Mouse (Mus musculus) c-Kit-positive CD71-positive TER-119-positive erythroid progenitor cells, embryonic 14.5 days (primary cell): ENCODE results near the gene Ccdc144b.

ENCODE experiments used
- DNase-seq: peaks from one replicate; pipeline ENCODE4 v3.0.0-alpha.2; 2013; ENCODE audit warnings: low spot score

Ccdc144b gene

GRCm38 (mm10) chr3:36053447-36053846 lies at the start of gene Ccdc144b:
TSS of gene Ccdc144b (minus strand) at chr3:36053547.
- DNase-seq = no peak

GRCm38 (mm10) chr3:36095371-36095770 lies 42.0 kb upstream of the Ccdc144b start:
- no peak for DNase-seq

GRCm38 (mm10) chr3:36087591-36087990 lies 34.2 kb upstream of the Ccdc144b start:
- no peak for DNase-seq

- no peak for DNase-seq
Observed at GRCm38 (mm10) chr3:36085394-36085793, 32.0 kb upstream of the Ccdc144b start.

GRCm38 (mm10) chr3:36083381-36083780 lies 30.0 kb upstream of the Ccdc144b start:
- DNase-seq = no peak

GRCm38 (mm10) chr3:36082843-36083242 lies 29.5 kb upstream of the Ccdc144b start:
- DNase-seq = no peak

GRCm38 (mm10) chr3:36080741-36081140 lies 27.4 kb upstream of the Ccdc144b start:
- DNase-seq = no peak

GRCm38 (mm10) chr3:36079886-36080285 lies 26.5 kb upstream of the Ccdc144b start:
- DNase-seq = no peak

GRCm38 (mm10) chr3:36077386-36077785 lies 24.0 kb upstream of the Ccdc144b start:
- DNase-seq = no peak

- no peak for DNase-seq
Observed at GRCm38 (mm10) chr3:36075466-36075865, 22.1 kb upstream of the Ccdc144b start.

- DNase-seq = no peak
Observed at GRCm38 (mm10) chr3:36074231-36074630, 20.9 kb upstream of the Ccdc144b start.

- no peak for DNase-seq
Observed at GRCm38 (mm10) chr3:36071047-36071446, 17.7 kb upstream of the Ccdc144b start.

GRCm38 (mm10) chr3:36070436-36070835 lies 17.1 kb upstream of the Ccdc144b start:
- no peak for DNase-seq

- no peak for DNase-seq
Observed at GRCm38 (mm10) chr3:36067731-36068130, 14.4 kb upstream of the Ccdc144b start.

GRCm38 (mm10) chr3:36065843-36066651 lies 12.7 kb upstream of the Ccdc144b start, which contains the start of gene Acad9:
TSS of gene Acad9 (plus strand) at chr3:36065979.
- peak; percentile 91 for DNase-seq

GRCm38 (mm10) chr3:36065166-36065565 lies 11.8 kb upstream of the Ccdc144b start:
- no peak for DNase-seq

GRCm38 (mm10) chr3:36064592-36065061 lies 11.3 kb upstream of the Ccdc144b start:
- DNase-seq = no peak

GRCm38 (mm10) chr3:36060096-36060850 lies 6.9 kb upstream of the Ccdc144b start:
- DNase-seq = peak; percentile 50

- DNase-seq = no peak
Observed at GRCm38 (mm10) chr3:36049106-36049505, 4.2 kb downstream of the Ccdc144b start.

GRCm38 (mm10) chr3:36045086-36045485 lies 8.3 kb downstream of the Ccdc144b start:
- DNase-seq = no peak

- DNase-seq = no peak
Observed at GRCm38 (mm10) chr3:36044520-36044919, 8.8 kb downstream of the Ccdc144b start.

GRCm38 (mm10) chr3:36031740-36032510 lies 21.4 kb downstream of the Ccdc144b start:
- DNase-seq = no peak
